Comparison of ENCODE assay signal across 19 mouse cellular contexts in genomic region chr16:70232706-70233105, GRCm38 (mm10).
DNase-seq lines count a peak whose midpoint lies in the region; ATAC-seq and TF ChIP-seq lines count a peak whose summit lies in the region.
"Had no signal": no experiment of that assay in that cellular context is flagged by ENCODE, and none has a peak within 500 bp of the region (broad histone marks: within the 10 kb centered on the region; RNA-seq: fewer than 3 reads in every experiment).

No protein-coding gene starts in this region.

- H3K27ac ChIP-seq in intestine, postnatal 0 days (ENCODE audit: low read depth, low read length) = no peak overlapping the region
- no peak overlapping the region for H3K27ac ChIP-seq in intestine, embryonic 15.5 days
- H3K27ac ChIP-seq in liver, postnatal 0 days (ENCODE audit: low read depth) = no peak overlapping the region
- H3K27ac ChIP-seq in liver, embryonic 11.5 days (ENCODE audit: low read depth, low read length) = no peak overlapping the region
- H3K27ac ChIP-seq in ES-E14 (ENCODE audit: insufficient read depth, low read depth, low read length, poor library complexity, severe bottlenecking) = no peak overlapping the region
- H3K27ac ChIP-seq in stomach, postnatal 0 days (replicated peaks) = no peak overlapping the region
- H3K27ac ChIP-seq: embryonic facial prominence, embryonic 15.5 days; gastrocnemius, adult 2 months; heart, embryonic 13.5 days; hindbrain, embryonic 13.5 days; midbrain, embryonic 13.5 days; neural tube, embryonic 15.5 days had no signal

- peak; percentile 45 for TF ChIP-seq CTCF in intestine, postnatal 0 days (IDR thresholded peaks at IDR 0.05; ENCODE audit: low read depth)
- peak; percentile 12; the same call in 1 of the 2 replicates for TF ChIP-seq CTCF in liver, postnatal 0 days (IDR thresholded peaks at IDR 0.05; ENCODE audit: low read depth)
- TF ChIP-seq CTCF in stomach, postnatal 0 days (IDR thresholded peaks at IDR 0.05; ENCODE audit: low read depth) = peak; percentile 31

- no peak for TF ChIP-seq EP300 in liver, postnatal 0 days (IDR thresholded peaks at IDR 0.05; ENCODE audit: low read depth)
- no peak for TF ChIP-seq EP300 in stomach, postnatal 0 days (optimal IDR thresholded peaks at IDR 0.05)

- no peaks in the 10 kb centered on the region for H3K27me3 ChIP-seq in intestine, postnatal 0 days (replicated peaks; ENCODE audit: control insufficient read depth, insufficient read depth, low read length)
- H3K27me3 ChIP-seq in intestine, embryonic 15.5 days (replicated peaks) = no peaks in the 10 kb centered on the region
- no peaks in the 10 kb centered on the region for H3K27me3 ChIP-seq in liver, postnatal 0 days (ENCODE audit: insufficient read depth, low read length)
- no peaks in the 10 kb centered on the region for H3K27me3 ChIP-seq in liver, embryonic 11.5 days (replicated peaks; ENCODE audit: control insufficient read depth, insufficient read depth, low read length)
- H3K27me3 ChIP-seq in stomach, postnatal 0 days (ENCODE audit: control insufficient read depth, insufficient read depth, low read length) = no peaks in the 10 kb centered on the region
- H3K27me3 ChIP-seq: embryonic facial prominence, embryonic 15.5 days; heart, embryonic 13.5 days; hindbrain, embryonic 13.5 days; midbrain, embryonic 13.5 days; neural tube, embryonic 15.5 days had no signal

- H3K9me3 ChIP-seq in intestine, postnatal 0 days (ENCODE audit: control insufficient read depth) = no peaks in the 10 kb centered on the region
- H3K9me3 ChIP-seq in intestine, embryonic 15.5 days = no peaks in the 10 kb centered on the region
- H3K9me3 ChIP-seq in liver, postnatal 0 days (ENCODE audit: low read length) = no peaks in the 10 kb centered on the region
- no peaks in the 10 kb centered on the region for H3K9me3 ChIP-seq in liver, embryonic 11.5 days (ENCODE audit: control insufficient read depth, low read length)
- H3K9me3 ChIP-seq in ES-E14 (ENCODE audit: control insufficient read depth, insufficient read depth, low read depth, low read length) = no peaks in the 10 kb centered on the region
- no peaks in the 10 kb centered on the region for H3K9me3 ChIP-seq in stomach, postnatal 0 days (ENCODE audit: control insufficient read depth, low read length)
- H3K9me3 ChIP-seq: embryonic facial prominence, embryonic 15.5 days; G1E; heart, embryonic 13.5 days; hindbrain, embryonic 13.5 days; midbrain, embryonic 13.5 days; neural tube, embryonic 15.5 days had no signal

- no peak overlapping the region for H3K9ac ChIP-seq in intestine, postnatal 0 days (ENCODE audit: low read depth, low read length)
- no peak overlapping the region for H3K9ac ChIP-seq in intestine, embryonic 15.5 days
- H3K9ac ChIP-seq in liver, postnatal 0 days (replicated peaks) = no peak overlapping the region
- H3K9ac ChIP-seq in liver, embryonic 11.5 days (ENCODE audit: low read depth, low read length) = no peak overlapping the region
- no peak overlapping the region for H3K9ac ChIP-seq in ES-E14 (ENCODE audit: insufficient read depth, low read depth, low read length, poor library complexity, severe bottlenecking)
- no peak overlapping the region for H3K9ac ChIP-seq in stomach, postnatal 0 days (ENCODE audit: low read length)
- H3K9ac ChIP-seq: embryonic facial prominence, embryonic 15.5 days; heart, embryonic 13.5 days; hindbrain, embryonic 13.5 days; midbrain, embryonic 13.5 days; neural tube, embryonic 15.5 days had no signal

- no peaks in the 10 kb centered on the region for H3K4me1 ChIP-seq in intestine, postnatal 0 days (replicated peaks; ENCODE audit: control insufficient read depth, insufficient read depth, low read length)
- H3K4me1 ChIP-seq in intestine, embryonic 15.5 days (replicated peaks) = no peaks in the 10 kb centered on the region
- no peaks in the 10 kb centered on the region for H3K4me1 ChIP-seq in liver, postnatal 0 days (ENCODE audit: insufficient read depth)
- no peaks in the 10 kb centered on the region for H3K4me1 ChIP-seq in liver, embryonic 11.5 days (replicated peaks; ENCODE audit: control insufficient read depth, insufficient read depth, low read length)
- H3K4me1 ChIP-seq in ES-E14 (ENCODE audit: control insufficient read depth in 2 of 2, insufficient read depth in 2 of 2, low read length in 2 of 2, poor library complexity in 1 of 2) = no peaks in the 10 kb centered on the region
- no peaks in the 10 kb centered on the region for H3K4me1 ChIP-seq in stomach, postnatal 0 days (replicated peaks; ENCODE audit: control insufficient read depth, insufficient read depth)
- H3K4me1 ChIP-seq: hindbrain, embryonic 13.5 days had no signal

- in situ Hi-C loops in ES-E14 (cut with MboI; ENCODE audit: low sequenced_read_pairs in 2 of 2, unreplicated experiment in 2 of 2) = no loop called here

- no peaks in the 10 kb centered on the region for H3K36me3 ChIP-seq in intestine, postnatal 0 days (ENCODE audit: control insufficient read depth, insufficient read depth)
- H3K36me3 ChIP-seq in intestine, embryonic 15.5 days = no peaks in the 10 kb centered on the region
- no peaks in the 10 kb centered on the region for H3K36me3 ChIP-seq in liver, postnatal 0 days (replicated peaks; ENCODE audit: insufficient read depth, low read length)
- no peaks in the 10 kb centered on the region for H3K36me3 ChIP-seq in liver, embryonic 11.5 days (ENCODE audit: control insufficient read depth, insufficient read depth, low read length)
- no peaks in the 10 kb centered on the region for H3K36me3 ChIP-seq in ES-E14 (ENCODE audit: control insufficient read depth, insufficient read depth, low read length, poor library complexity, severe bottlenecking)
- H3K36me3 ChIP-seq in stomach, postnatal 0 days (ENCODE audit: control insufficient read depth, insufficient read depth, low read length) = no peaks in the 10 kb centered on the region
- H3K36me3 ChIP-seq: embryonic facial prominence, embryonic 15.5 days; G1E; heart, embryonic 13.5 days; hindbrain, embryonic 13.5 days; midbrain, embryonic 13.5 days; neural tube, embryonic 15.5 days had no signal

- WGBS in intestine, postnatal 0 days = 85% methylated on average over 9 of the region's 9 CpGs
- WGBS in intestine, embryonic 15.5 days = 86% methylated on average over 9 of the region's 9 CpGs
- WGBS in liver, postnatal 0 days (ENCODE audit: insufficient replicate concordance) = 82% methylated on average over 9 of the region's 9 CpGs
- WGBS in liver, embryonic 11.5 days = 73% methylated on average over 9 of the region's 9 CpGs
- 85% methylated on average over 9 of the region's 9 CpGs for WGBS in stomach, postnatal 0 days

- H3K4me3 ChIP-seq in intestine, postnatal 0 days (ENCODE audit: low read depth, low read length) = no peak overlapping the region
- no peak overlapping the region for H3K4me3 ChIP-seq in intestine, embryonic 15.5 days (replicated peaks)
- H3K4me3 ChIP-seq in liver, postnatal 0 days (ENCODE audit: low read depth, low read length) = no peak overlapping the region
- no peak overlapping the region for H3K4me3 ChIP-seq in liver, embryonic 11.5 days (ENCODE audit: low read depth, low read length)
- H3K4me3 ChIP-seq in ES-E14 (ENCODE audit: insufficient read depth in 1 of 2, low read depth in 1 of 2, low read length in 2 of 2, poor library complexity in 1 of 2, severe bottlenecking in 1 of 2) = no peak overlapping the region; a peak in 1 of 4 replicates
- H3K4me3 ChIP-seq in stomach, postnatal 0 days (ENCODE audit: low read depth, low read length) = no peak overlapping the region
- H3K4me3 ChIP-seq: embryonic facial prominence, embryonic 15.5 days; gastrocnemius, adult 2 months; heart, embryonic 13.5 days; hindbrain, embryonic 13.5 days; midbrain, embryonic 13.5 days; neural tube, embryonic 15.5 days had no signal

- ATAC-seq in intestine, postnatal 0 days = no peak
- ATAC-seq in intestine, embryonic 15.5 days = no peak
- ATAC-seq in liver, postnatal 0 days = no peak
- no peak for ATAC-seq in liver, embryonic 11.5 days (replicated peaks; ENCODE audit: low FRiP score)
- no peak for ATAC-seq in stomach, postnatal 0 days (ENCODE audit: low FRiP score, low TSS enrichment)
- ATAC-seq: intestine, embryonic 16.5 days; midbrain, embryonic 13.5 days had no signal

- no peak for DNase-seq in liver, postnatal 0 days
- no peak for DNase-seq in liver, embryonic 11.5 days (ENCODE audit: low spot score)
- peak; percentile 48 for DNase-seq in ES-E14 (ENCODE audit: low read depth, low spot score)
- DNase-seq in stomach, postnatal 0 days (ENCODE audit: low spot score) = no peak
- no peak for DNase-seq in neural tube, embryonic 10.5 days (ENCODE audit: extremely low spot score, low spot score)
- DNase-seq: B cell, adult 2 months; cerebellum, adult 2 months; cerebellum, postnatal 36 days; gastrocnemius, adult 2 months; right cerebral cortex, postnatal 14 days had no signal

- H3K4me2 ChIP-seq in intestine, postnatal 0 days (replicated peaks; ENCODE audit: low read depth) = no peak overlapping the region
- H3K4me2 ChIP-seq in intestine, embryonic 15.5 days (replicated peaks) = no peak overlapping the region
- H3K4me2 ChIP-seq in liver, postnatal 0 days (ENCODE audit: low read depth, low read length) = no peak overlapping the region
- H3K4me2 ChIP-seq in liver, embryonic 11.5 days = no peak overlapping the region
- no peak overlapping the region for H3K4me2 ChIP-seq in stomach, postnatal 0 days (replicated peaks; ENCODE audit: low read depth)
- H3K4me2 ChIP-seq: embryonic facial prominence, embryonic 15.5 days; heart, embryonic 13.5 days; hindbrain, embryonic 13.5 days; midbrain, embryonic 13.5 days; neural tube, embryonic 15.5 days had no signal

TF ChIP-seq in ES-E14, 5 proteins besides CTCF, POLR2A, EP300 and RAD21:
- TF ChIP-seq MAFK (IDR thresholded peaks at IDR 0.05; ENCODE audit: insufficient read depth, low read depth, low read length) (no peak), HCFC1 (IDR thresholded peaks at IDR 0.05; ENCODE audit: borderline replicate concordance, insufficient read depth, low read length) (no peak), CHD2 (IDR thresholded peaks at IDR 0.05; ENCODE audit: low read depth, low read length) (no peak), ZC3H11A (IDR thresholded peaks at IDR 0.05; ENCODE audit: borderline replicate concordance, low read depth, low read length) (no peak), ZNF384 (IDR thresholded peaks at IDR 0.05; ENCODE audit: low read depth, low read length) (no peak)
